Mouse (Mus musculus): ENCODE measurements around the gene Snorc.
"Not testable (repeated sequence)": the region's sequence is repeated elsewhere in the genome, so short reads cannot be mapped to it uniquely, and the experiment has no call there.

Gene Snorc

GRCm38 (mm10) chr1:87469971-87470370, at the start of gene Snorc:
Gene Snorc (plus strand): TSS chr1:87470271.
- not testable (repeated sequence) for H3K36me3 ChIP-seq (ENCODE audit: insufficient read depth, low read length); H3K9me3 ChIP-seq (ENCODE audit: low read length)
- Histone ChIP-seq H3K4me3 (replicated peaks; ENCODE audit: low read length) (peak within 1 kb of the TSS; percentile 45), H3K27me3 (ENCODE audit: insufficient read depth, low read length) (peaks cover 56% of the 10 kb centered on the region), H3K4me1 (replicated peaks; ENCODE audit: low read depth, low read length) (peaks cover 20% of the 10 kb centered on the region)

- H3K36me3 ChIP-seq (ENCODE audit: insufficient read depth, low read length), result peaks cover 88% of the 10 kb centered on the region
- H3K4me1 ChIP-seq (replicated peaks; ENCODE audit: low read depth, low read length), result 0 out of 2 replicates have a peak, but pooled peaks cover 5% of the 10 kb centered on the region
- no peaks in the 10 kb centered on the region for H3K27me3 ChIP-seq (ENCODE audit: insufficient read depth, low read length)
- H3K4me3 ChIP-seq (replicated peaks; ENCODE audit: low read length), result no peak overlapping the region
- TF ChIP-seq CTCF (conservative IDR thresholded peaks at IDR 0.05; ENCODE audit: low read length), result no peak
- no peak for TF ChIP-seq NANOG (IDR thresholded peaks at IDR 0.05; ENCODE audit: borderline replicate concordance, low read length)
- TF ChIP-seq POU5F1 (IDR thresholded peaks at IDR 0.05; ENCODE audit: borderline replicate concordance, low read length), result no peak
- H3K9me3 ChIP-seq (ENCODE audit: low read length), result no peaks in the 10 kb centered on the region
Observed at GRCm38 (mm10) chr1:87435125-87435524, 34.9 kb upstream of the Snorc start.

DNA sequence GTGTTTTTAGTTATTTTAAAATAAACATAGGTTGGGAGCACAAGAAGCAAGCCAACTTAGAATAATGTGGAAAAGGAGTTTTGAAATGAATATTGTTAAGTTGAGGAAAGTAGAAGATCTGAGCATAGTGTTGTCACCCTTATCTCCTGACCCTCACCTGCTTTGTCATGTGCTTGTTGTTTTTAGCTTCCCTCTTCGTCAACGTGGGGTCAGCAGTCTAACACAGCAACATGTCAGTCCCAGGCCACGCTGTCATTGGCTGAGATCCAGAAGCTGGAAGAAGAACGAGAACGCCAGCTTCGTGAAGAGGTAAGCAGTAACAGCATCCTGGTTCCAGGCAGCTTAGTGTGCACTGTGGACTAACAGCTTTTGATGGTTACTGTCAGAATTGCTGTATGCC, 33.5 kb upstream of the Snorc start:
- TF ChIP-seq NANOG (IDR thresholded peaks at IDR 0.05; ENCODE audit: borderline replicate concordance, low read length) (no peak), CTCF (conservative IDR thresholded peaks at IDR 0.05; ENCODE audit: low read length) (no peak), POU5F1 (IDR thresholded peaks at IDR 0.05; ENCODE audit: borderline replicate concordance, low read length) (no peak)
- Histone ChIP-seq H3K4me1 (replicated peaks; ENCODE audit: low read depth, low read length) (0 out of 2 replicates have a peak, but pooled peaks cover 5% of the 10 kb centered on the region), H3K9me3 (ENCODE audit: low read length) (no peaks in the 10 kb centered on the region), H3K36me3 (ENCODE audit: insufficient read depth, low read length) (peaks cover 88% of the 10 kb centered on the region), H3K27me3 (ENCODE audit: insufficient read depth, low read length) (no peaks in the 10 kb centered on the region), H3K4me3 (replicated peaks; ENCODE audit: low read length) (no peak overlapping the region)

DNA sequence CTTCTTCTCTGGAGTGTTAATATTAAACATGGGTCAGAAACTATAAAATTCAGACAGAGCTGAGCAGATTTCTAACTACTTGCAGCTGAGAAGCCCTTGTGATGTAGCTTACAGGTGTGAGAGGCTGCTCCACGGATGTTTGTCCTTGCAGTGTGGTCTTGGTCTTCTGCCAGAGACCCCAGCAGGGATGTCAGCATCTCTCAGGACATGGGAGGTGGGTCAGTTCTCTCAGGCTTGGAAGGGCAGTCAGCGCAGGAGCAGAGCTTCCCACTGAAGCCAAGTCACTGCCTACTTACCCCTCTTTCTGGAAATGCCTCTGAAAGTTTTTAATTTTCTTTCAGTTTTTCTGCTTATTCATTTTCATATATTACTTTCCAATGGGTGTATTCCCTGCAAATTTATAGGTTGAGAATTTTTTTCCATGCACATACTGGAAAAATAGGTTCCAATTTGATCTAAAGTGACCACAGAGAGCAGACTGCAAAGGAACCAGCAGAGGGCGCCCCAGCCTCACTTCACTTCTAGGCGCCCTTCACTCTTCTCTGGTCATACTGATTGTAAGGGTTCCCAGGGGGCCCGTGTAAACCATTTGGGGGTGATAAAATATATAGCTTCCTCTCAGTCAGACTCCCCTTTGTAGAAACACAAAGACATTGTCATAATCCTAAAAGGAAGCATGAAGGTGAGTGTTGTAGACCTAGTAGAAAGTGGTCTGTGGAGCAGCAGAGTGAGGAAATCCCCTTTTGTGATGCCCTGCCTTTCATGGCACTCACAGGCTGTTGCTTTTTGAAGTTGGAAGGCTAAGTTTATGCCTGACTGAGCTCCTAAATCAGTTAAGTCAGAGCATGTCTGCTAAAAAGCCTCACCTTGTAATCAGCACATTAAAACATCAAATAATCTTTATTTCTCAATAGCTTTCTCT, 22.6 kb upstream of the Snorc start:
- Histone ChIP-seq H3K4me1 (replicated peaks; ENCODE audit: low read depth, low read length) (no peaks in the 10 kb centered on the region), H3K36me3 (ENCODE audit: insufficient read depth, low read length) (peaks cover 91% of the 10 kb centered on the region), H3K9me3 (ENCODE audit: low read length) (no peaks in the 10 kb centered on the region), H3K27me3 (ENCODE audit: insufficient read depth, low read length) (no peaks in the 10 kb centered on the region), H3K4me3 (replicated peaks; ENCODE audit: low read length) (no peak overlapping the region)
- TF ChIP-seq CTCF (conservative IDR thresholded peaks at IDR 0.05; ENCODE audit: low read length) (peak; percentile 78), POU5F1 (IDR thresholded peaks at IDR 0.05; ENCODE audit: borderline replicate concordance, low read length) (no peak), NANOG (IDR thresholded peaks at IDR 0.05; ENCODE audit: borderline replicate concordance, low read length) (no peak)

GRCm38 (mm10) chr1:87449432-87449831, 20.6 kb upstream of the Snorc start:
- no peaks in the 10 kb centered on the region for H3K27me3 ChIP-seq (ENCODE audit: insufficient read depth, low read length)
- H3K4me1 ChIP-seq (replicated peaks; ENCODE audit: low read depth, low read length), result no peaks in the 10 kb centered on the region
- TF ChIP-seq POU5F1 (IDR thresholded peaks at IDR 0.05; ENCODE audit: borderline replicate concordance, low read length), result no peak
- TF ChIP-seq CTCF (conservative IDR thresholded peaks at IDR 0.05; ENCODE audit: low read length), result no peak
- no peak for TF ChIP-seq NANOG (IDR thresholded peaks at IDR 0.05; ENCODE audit: borderline replicate concordance, low read length)
- peaks cover 71% of the 10 kb centered on the region for H3K36me3 ChIP-seq (ENCODE audit: insufficient read depth, low read length)
- H3K9me3 ChIP-seq (ENCODE audit: low read length), result no peaks in the 10 kb centered on the region
- no peak overlapping the region for H3K4me3 ChIP-seq (replicated peaks; ENCODE audit: low read length)

DNA sequence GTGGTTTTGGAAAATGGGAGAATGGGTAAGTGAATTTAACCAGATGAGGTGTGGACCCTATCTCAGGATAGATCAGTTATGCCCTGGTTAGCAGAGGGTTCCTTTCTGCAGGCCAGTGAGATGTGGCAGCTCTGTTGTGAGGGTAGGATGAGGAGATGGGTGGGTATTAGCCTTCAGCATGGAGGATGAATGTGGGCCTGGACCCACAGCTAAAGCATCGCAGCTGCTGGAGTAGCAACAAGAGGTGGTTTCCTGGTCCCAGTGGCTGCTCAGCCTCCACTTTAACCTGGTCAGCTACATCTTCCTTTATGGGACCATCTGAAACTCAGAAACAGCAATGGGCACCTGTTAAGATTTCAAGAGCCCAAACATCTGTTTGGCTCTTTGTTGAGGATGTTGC, 13.6 kb upstream of the Snorc start:
- no peak for TF ChIP-seq NANOG (IDR thresholded peaks at IDR 0.05; ENCODE audit: borderline replicate concordance, low read length)
- no peak for TF ChIP-seq CTCF (conservative IDR thresholded peaks at IDR 0.05; ENCODE audit: low read length)
- no peak for TF ChIP-seq POU5F1 (IDR thresholded peaks at IDR 0.05; ENCODE audit: borderline replicate concordance, low read length)
- Histone ChIP-seq H3K9me3 (ENCODE audit: low read length) (no peaks in the 10 kb centered on the region), H3K27me3 (ENCODE audit: insufficient read depth, low read length) (no peaks in the 10 kb centered on the region), H3K36me3 (ENCODE audit: insufficient read depth, low read length) (peaks cover 4% of the 10 kb centered on the region; the same call in 1 of the 2 replicates), H3K4me1 (replicated peaks; ENCODE audit: low read depth, low read length) (peaks cover 6% of the 10 kb centered on the region; the same call in 1 of the 2 replicates), H3K4me3 (replicated peaks; ENCODE audit: low read length) (no peak overlapping the region)

- no peaks in the 10 kb centered on the region for H3K9me3 ChIP-seq (ENCODE audit: low read length)
- peaks cover 6% of the 10 kb centered on the region; the same call in 1 of the 2 replicates for H3K4me1 ChIP-seq (replicated peaks; ENCODE audit: low read depth, low read length)
- TF ChIP-seq CTCF (conservative IDR thresholded peaks at IDR 0.05; ENCODE audit: low read length), result no peak
- no peak for TF ChIP-seq NANOG (IDR thresholded peaks at IDR 0.05; ENCODE audit: borderline replicate concordance, low read length)
- TF ChIP-seq POU5F1 (IDR thresholded peaks at IDR 0.05; ENCODE audit: borderline replicate concordance, low read length), result no peak
- H3K27me3 ChIP-seq (ENCODE audit: insufficient read depth, low read length), result no peaks in the 10 kb centered on the region
- H3K4me3 ChIP-seq (replicated peaks; ENCODE audit: low read length), result no peak overlapping the region
- no peaks in the 10 kb centered on the region for H3K36me3 ChIP-seq (ENCODE audit: insufficient read depth, low read length)
Observed at GRCm38 (mm10) chr1:87458045-87458444, 12.0 kb upstream of the Snorc start.

- not testable (repeated sequence) for H3K9me3 ChIP-seq (ENCODE audit: low read length); H3K36me3 ChIP-seq (ENCODE audit: insufficient read depth, low read length); H3K4me3 ChIP-seq (replicated peaks; ENCODE audit: low read length); H3K4me1 ChIP-seq (replicated peaks; ENCODE audit: low read depth, low read length); H3K27me3 ChIP-seq (ENCODE audit: insufficient read depth, low read length)
Observed at GRCm38 (mm10) chr1:87459856-87460255, 10.2 kb upstream of the Snorc start.

DNA sequence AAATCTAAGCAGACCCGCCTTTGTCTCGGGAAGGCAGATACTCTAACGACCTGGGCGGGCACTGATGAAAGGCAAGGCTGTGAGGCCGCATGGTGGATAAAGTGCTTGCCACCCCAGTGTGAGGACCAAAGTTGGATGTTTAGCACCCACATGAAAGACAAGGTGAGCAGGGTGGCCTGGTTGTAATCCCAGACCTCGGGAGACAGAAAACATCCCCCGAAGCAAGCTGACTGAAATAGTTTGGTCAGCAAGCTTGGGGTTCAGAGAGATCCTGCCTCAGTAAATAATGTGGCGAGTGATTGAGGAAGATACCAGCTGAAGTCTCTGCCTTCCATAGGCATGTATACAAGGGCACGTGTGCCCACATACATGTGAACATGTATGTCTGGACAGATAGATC, 2.6 kb upstream of the Snorc start:
- no peaks in the 10 kb centered on the region for H3K9me3 ChIP-seq (ENCODE audit: low read length)
- H3K4me1 ChIP-seq (replicated peaks; ENCODE audit: low read depth, low read length), result peaks cover 10% of the 10 kb centered on the region
- no peak overlapping the region for H3K4me3 ChIP-seq (replicated peaks; ENCODE audit: low read length)
- peaks cover 33% of the 10 kb centered on the region for H3K27me3 ChIP-seq (ENCODE audit: insufficient read depth, low read length)
- TF ChIP-seq POU5F1 (IDR thresholded peaks at IDR 0.05; ENCODE audit: borderline replicate concordance, low read length) (no peak), NANOG (IDR thresholded peaks at IDR 0.05; ENCODE audit: borderline replicate concordance, low read length) (no peak)
- no peaks in the 10 kb centered on the region for H3K36me3 ChIP-seq (ENCODE audit: insufficient read depth, low read length)
